Mouse (Mus musculus) embryonic fibroblast, embryonic 13.5 days (primary cell): ENCODE data around the gene Ngly1.

ENCODE experiments used
- CTCF ChIP-seq: IDR thresholded peaks from 2 replicates; pipeline ENCODE4 v1.5.1; 2011; ENCODE audit warnings: mild to moderate bottlenecking, control low read depth, low read length, moderate library complexity, borderline replicate concordance; ENCODE audit not compliant: insufficient read depth
- POLR2A ChIP-seq: IDR thresholded peaks from 2 replicates; pipeline ENCODE4 v1.6.1; 2011; ENCODE audit warnings: low read depth, mild to moderate bottlenecking, control low read depth, low read length, moderate library complexity

- TF ChIP-seq POLR2A (no peak), CTCF (no peak)
These were observed 44.8 kb downstream of the Ngly1 start for GRCm38 (mm10) chr14:16293921-16294320.
